Mouse (Mus musculus): ENCODE data around the gene Ccdc13. TPM values are rescaled to one million over a fixed set of nuclear protein-coding genes. Genes with fewer than 3 reads are reported as not detected.

The Ccdc13 gene
- 2.1 TPM for polyA plus RNA-seq (2014; fragmentation: Illumina TruSeq; extraction: RNeasy Lipid Tissue Mini Kit (QIAGEN cat#74804); ENCODE audit: insufficient read depth, low read depth, low replicate concordance)

DNA sequence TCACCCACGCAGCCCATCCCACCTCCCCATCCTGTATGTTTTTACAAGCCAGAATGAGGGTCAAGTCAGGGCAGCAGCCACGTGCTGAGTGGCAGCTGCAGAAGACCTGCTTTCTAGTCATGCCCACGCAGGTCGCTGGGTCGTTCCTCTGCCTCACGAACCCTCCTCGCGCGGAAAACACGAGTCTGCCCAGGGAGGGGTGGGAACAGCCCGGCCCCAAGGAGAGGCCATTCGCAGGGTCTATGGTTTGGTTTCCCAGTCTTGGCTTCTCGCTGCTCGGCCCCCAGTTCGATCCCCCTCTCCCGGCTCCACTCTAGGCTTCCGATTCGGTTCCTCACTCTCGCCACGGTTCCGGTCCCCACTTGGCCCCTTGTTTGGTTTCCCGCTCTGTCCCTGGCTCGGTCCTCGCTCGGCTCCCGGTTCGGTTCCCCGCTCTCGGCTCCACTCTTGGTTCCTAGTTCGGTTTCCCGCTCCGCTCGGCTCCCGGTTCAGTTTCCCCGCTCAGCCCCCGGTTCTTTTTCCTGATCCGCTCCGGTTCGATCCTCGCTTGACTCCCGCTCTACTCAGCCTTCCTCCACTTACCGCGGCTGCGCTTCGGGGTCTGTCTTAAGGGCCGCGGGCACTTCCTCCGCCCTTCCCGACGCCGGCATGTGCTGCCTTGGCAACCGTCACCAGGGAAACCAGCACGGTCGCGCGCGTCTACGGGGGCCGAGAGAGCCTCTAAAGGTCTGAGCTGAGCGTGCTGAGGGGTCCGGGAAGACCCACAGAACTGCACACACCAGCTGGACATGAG, at the start of gene Ccdc13:
Gene Ccdc13 (minus strand): TSS at position 633 of the 793 bp plus-strand sequence.

DNA sequence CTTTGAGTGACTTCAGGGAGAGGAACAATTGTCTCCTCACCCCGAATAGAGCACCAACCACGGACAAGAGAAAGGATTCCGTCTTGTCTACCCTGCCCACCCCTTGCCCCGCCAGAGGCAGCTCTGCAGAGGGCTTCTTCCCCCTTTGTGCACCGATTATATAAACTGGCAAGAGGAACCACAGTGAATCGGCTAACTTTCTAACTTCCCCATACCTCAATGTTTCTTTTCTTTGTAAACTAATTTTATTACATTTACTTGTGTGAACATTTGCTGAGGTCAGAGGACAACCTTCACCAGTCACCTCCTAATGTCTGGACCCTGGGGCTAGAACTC, 18.9 kb upstream of the Ccdc13 start, which contains the start of gene Higd1a:
Gene Higd1a (minus strand): TSS at position 210 of the 336 bp plus-strand sequence.

DNA sequence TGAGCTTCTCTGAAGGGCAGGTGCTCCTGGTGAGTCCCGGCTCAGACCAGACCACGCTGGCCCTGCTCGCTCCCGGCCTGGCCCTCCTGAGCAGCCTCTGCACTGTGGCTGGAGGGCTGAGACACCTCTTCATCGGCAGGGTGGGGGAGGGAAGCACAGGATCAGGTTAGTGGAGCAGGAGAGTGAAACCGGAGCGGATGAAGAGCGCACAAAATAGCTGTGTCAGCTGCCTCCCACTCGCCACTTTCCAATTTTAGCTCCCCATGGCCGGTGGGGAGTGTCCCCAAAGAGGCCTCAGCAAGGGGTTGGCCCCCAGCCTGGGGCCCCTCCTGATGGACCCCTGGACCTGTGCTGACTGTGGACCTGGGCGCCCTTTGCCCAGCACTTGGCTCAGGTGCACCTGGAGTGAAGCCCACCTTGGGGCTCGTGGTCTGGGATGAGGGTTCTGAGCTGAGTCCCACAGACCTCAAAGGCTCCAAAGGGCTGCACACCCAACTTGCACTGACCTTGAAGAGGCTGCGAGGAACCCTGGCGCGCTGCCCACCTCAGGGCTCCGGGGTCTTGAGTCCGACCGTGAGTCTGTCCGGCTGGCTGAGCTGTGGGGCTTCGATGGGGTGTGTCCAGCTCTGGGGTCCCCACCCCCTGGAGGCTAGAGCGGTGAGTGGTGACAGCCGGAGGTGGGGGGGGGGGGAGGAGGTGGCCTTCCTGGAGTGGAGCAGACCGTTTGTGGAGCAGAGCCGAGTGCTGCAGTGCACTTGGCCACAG, 47.3 kb downstream of the Ccdc13 start, which contains the start of gene Hhatl:
Gene Hhatl (minus strand): TSS at position 751 of the 765 bp plus-strand sequence.

GRCm38 (mm10) chr9:121777484-121778065, 61.7 kb downstream of the Ccdc13 start, which contains the start of gene Klhl40:
Klhl40 (plus strand) TSS chr9:121777607.

DNA sequence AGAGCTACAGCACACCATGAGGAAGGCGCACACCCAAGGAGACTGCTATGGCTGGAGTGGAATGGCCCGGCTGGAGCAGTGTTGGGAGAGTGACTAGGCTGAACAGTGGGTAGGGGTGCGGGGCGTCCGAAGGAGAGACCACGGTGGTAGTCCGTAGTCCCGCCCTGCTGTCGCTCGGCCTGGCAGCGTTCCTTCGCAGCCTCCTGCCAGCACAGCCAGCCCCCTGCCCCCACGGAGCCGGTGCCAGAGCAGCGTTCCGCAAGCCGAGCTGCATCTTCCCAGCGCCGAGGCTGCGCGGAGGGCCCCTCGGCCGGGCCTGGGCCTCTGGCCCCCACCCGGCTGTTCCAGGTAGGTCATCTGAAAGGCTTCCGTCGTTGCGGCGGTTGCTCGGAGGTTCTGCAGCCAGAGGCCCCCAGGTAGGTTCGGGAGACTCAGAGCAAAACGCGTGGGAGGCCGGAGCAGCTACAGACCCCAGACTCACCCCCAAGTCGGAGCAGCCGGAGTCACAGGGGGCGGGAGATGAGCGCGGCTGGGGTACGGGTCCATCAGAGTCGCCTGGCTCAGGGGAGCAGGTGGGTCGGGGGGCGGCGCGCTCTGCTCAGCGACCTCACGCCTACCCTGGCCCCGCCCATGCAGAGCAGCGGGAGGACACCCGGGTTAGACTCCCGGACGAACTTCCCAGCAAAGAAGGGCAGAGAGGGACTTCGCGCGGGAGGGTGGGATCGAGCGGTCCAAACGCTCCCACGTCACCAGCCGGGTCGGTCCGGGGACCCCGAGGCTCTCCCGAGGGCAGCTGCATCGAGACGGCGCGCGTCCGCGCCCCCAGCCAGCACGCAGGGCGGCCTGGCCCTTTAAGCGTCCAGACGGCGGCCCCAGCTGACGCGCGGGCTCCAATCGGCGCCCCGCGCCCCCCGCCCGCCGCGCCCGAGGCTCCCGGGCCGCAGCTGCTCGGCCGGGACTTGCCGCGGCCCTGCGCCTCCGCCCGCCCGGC, 79.9 kb downstream of the Ccdc13 start, which contains the start of gene Zfp651:
Gene Zfp651 (plus strand): TSS at position 240 of the 991 bp plus-strand sequence.

Other genes with a start within 250 kb of the Ccdc13 start
- 0.93 TPM for gene Lyzl4, start 197.4 kb downstream of the Ccdc13 start, polyA plus RNA-seq (2014; fragmentation: Illumina TruSeq; extraction: RNeasy Lipid Tissue Mini Kit (QIAGEN cat#74804); ENCODE audit: insufficient read depth, low read depth, low replicate concordance)
- 1.3 TPM for gene Vipr1, start 196.7 kb downstream of the Ccdc13 start, polyA plus RNA-seq (2014; fragmentation: Illumina TruSeq; extraction: RNeasy Lipid Tissue Mini Kit (QIAGEN cat#74804); ENCODE audit: insufficient read depth, low read depth, low replicate concordance)
- 3.3 TPM for gene Sec22c, start 134.0 kb downstream of the Ccdc13 start, polyA plus RNA-seq (2014; fragmentation: Illumina TruSeq; extraction: RNeasy Lipid Tissue Mini Kit (QIAGEN cat#74804); ENCODE audit: insufficient read depth, low read depth, low replicate concordance)
- gene Ss18l2, start 129.1 kb downstream of the Ccdc13 start, polyA plus RNA-seq (2014; fragmentation: Illumina TruSeq; extraction: RNeasy Lipid Tissue Mini Kit (QIAGEN cat#74804); ENCODE audit: insufficient read depth, low read depth, low replicate concordance): 55.8 TPM
- 14.5 TPM for gene Nktr, start 120.3 kb downstream of the Ccdc13 start, polyA plus RNA-seq (2014; fragmentation: Illumina TruSeq; extraction: RNeasy Lipid Tissue Mini Kit (QIAGEN cat#74804); ENCODE audit: insufficient read depth, low read depth, low replicate concordance)
- 14.6 TPM for gene Zfp651, start 80.1 kb downstream of the Ccdc13 start, polyA plus RNA-seq (2014; fragmentation: Illumina TruSeq; extraction: RNeasy Lipid Tissue Mini Kit (QIAGEN cat#74804); ENCODE audit: insufficient read depth, low read depth, low replicate concordance)
- 0.19 TPM for gene Klhl40, start 61.9 kb downstream of the Ccdc13 start, polyA plus RNA-seq (2014; fragmentation: Illumina TruSeq; extraction: RNeasy Lipid Tissue Mini Kit (QIAGEN cat#74804); ENCODE audit: insufficient read depth, low read depth, low replicate concordance)
- gene Hhatl, start 47.0 kb downstream of the Ccdc13 start, polyA plus RNA-seq (2014; fragmentation: Illumina TruSeq; extraction: RNeasy Lipid Tissue Mini Kit (QIAGEN cat#74804); ENCODE audit: insufficient read depth, low read depth, low replicate concordance): 2.0 TPM
- 78.8 TPM for gene Higd1a, start 18.9 kb upstream of the Ccdc13 start, polyA plus RNA-seq (2014; fragmentation: Illumina TruSeq; extraction: RNeasy Lipid Tissue Mini Kit (QIAGEN cat#74804); ENCODE audit: insufficient read depth, low read depth, low replicate concordance)
- gene Ackr2, start 58.9 kb upstream of the Ccdc13 start, polyA plus RNA-seq (2014; fragmentation: Illumina TruSeq; extraction: RNeasy Lipid Tissue Mini Kit (QIAGEN cat#74804); ENCODE audit: insufficient read depth, low read depth, low replicate concordance): 12.2 TPM
- gene Cyp8b1, start 76.8 kb upstream of the Ccdc13 start, polyA plus RNA-seq (2014; fragmentation: Illumina TruSeq; extraction: RNeasy Lipid Tissue Mini Kit (QIAGEN cat#74804); ENCODE audit: insufficient read depth, low read depth, low replicate concordance): 0.27 TPM
- gene Fam198a, start 111.5 kb upstream of the Ccdc13 start, polyA plus RNA-seq (2014; fragmentation: Illumina TruSeq; extraction: RNeasy Lipid Tissue Mini Kit (QIAGEN cat#74804); ENCODE audit: insufficient read depth, low read depth, low replicate concordance): 2.8 TPM
- 4.9 TPM for gene Pomgnt2, start 157.6 kb upstream of the Ccdc13 start, polyA plus RNA-seq (2014; fragmentation: Illumina TruSeq; extraction: RNeasy Lipid Tissue Mini Kit (QIAGEN cat#74804); ENCODE audit: insufficient read depth, low read depth, low replicate concordance)

Measured in lung, adult 10 weeks (tissue).